Mouse (Mus musculus): ENCODE data around the gene Pygb.
A peak's percentile ranks its signal among the peaks of the same experiment; 100 is the strongest.

Pygb gene

DNA sequence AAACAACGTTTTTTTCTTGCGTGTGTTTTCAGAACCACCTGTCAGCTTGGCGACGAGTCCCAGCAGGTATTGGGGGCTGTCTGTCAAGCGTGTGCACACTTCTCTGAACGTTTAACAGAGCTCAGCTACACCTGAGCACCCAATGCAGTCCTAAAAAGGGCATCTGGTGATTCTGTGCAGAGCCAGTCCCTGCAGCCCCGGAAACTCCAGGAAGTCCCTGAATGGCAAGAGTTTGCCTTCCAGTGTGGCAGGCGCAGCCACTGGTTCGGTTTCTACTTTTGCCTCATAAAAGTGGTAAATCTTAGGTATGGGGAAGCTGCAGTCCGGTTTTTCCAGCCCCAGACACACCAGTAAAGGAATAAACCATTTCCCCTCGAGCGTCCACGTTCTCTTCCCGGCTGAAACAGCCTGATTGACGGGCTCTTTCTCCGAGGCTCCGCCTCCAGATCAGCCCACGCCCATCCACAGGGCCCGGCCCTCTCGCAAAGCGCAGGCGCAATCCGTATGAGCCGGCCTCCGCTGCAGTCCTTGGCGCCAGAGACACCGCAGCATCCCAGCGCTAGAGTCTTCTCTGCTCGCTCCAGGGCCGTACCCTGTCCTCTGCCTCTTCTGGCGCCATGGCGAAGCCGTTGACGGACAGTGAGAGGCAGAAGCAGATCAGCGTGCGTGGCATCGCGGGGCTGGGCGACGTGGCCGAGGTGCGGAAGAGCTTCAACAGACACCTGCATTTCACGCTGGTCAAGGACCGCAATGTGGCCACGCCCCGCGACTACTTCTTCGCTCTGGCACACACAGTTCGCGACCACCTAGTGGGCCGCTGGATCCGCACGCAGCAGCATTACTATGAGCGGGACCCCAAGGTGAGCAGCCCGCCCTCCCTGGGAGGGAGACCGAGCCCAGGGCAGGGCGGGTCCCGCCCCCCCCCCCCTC lies at the start of gene Pygb:
TSS of gene Pygb (plus strand) at position 485 of the 930 bp plus-strand sequence.
- DNase-seq (ENCODE audit: low spot score in 2 of 2) = peak; percentile 82 to 90

DNA sequence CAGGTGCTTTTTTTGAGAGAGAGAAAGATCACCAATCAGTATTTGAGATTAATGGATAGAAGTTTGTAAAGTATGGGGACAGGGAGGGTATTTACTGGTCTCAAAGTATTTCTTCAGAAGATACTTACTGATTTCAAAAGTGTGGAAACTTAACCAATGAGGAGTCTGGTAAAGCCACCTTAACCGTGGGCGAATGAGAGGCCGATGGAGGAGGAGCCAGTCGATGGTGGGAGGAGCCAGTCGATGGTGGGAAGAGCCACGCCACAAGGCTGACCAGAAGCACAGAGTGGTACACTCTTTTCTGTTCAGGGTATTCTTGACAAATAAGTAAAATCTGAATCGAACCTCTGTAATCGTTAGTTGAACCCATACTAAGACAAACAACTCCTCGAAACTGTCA lies 48.7 kb upstream of the Pygb start:
- no peak for DNase-seq (ENCODE audit: low spot score in 2 of 2)

DNA sequence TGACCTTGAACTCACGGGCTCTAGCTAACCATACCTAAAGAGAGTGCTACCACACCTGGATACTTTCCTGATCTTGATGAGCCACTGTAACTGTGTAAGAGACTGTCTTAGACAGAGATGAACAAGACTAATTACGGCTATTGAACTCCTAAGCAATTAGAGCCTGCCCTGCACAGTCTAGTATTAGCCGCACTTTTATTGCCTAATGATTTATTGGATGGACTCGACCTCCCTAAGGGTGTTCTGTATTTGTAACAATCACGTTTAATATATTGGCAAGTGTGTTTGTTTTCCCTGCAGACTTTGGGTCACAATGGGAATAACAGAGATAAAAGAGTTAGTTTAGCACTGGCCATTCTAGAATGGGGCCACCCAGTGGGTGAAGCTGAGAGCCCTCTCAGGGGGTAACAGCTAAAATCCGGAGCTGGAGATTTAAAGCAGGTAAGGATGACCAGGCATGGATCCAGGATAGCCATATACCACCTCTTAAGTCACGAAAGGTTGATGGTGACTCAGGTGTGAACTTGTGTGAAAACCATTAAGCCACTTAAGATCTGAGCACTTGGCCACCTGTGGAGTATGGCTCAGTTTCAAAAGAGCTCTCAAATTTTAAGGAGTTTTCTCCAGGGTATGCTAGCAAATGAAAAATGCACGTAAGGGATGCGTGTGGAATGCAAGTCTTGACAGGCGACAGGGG lies 46.2 kb upstream of the Pygb start:
- no peak for DNase-seq (ENCODE audit: low spot score in 2 of 2)

DNA sequence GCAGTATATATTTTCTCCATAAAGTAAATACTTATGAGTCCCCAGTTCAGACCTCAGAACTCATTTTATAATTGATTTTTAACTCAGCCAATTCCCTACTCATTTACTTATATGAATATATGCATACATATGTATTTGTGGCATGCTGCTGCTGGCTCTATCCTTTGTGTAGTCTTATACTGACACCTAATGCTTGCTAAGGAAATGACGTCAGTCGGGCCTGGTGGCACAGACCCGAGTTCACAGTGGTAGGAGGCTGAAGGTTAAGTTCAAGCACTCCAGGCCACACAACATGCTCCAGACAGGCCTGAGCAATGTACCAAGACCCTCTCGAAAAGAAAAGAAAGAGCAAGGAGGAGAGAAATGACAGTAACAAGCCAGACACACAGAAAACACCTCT lies 45.1 kb upstream of the Pygb start:
- DNase-seq (ENCODE audit: low spot score in 2 of 2) = no peak

DNA sequence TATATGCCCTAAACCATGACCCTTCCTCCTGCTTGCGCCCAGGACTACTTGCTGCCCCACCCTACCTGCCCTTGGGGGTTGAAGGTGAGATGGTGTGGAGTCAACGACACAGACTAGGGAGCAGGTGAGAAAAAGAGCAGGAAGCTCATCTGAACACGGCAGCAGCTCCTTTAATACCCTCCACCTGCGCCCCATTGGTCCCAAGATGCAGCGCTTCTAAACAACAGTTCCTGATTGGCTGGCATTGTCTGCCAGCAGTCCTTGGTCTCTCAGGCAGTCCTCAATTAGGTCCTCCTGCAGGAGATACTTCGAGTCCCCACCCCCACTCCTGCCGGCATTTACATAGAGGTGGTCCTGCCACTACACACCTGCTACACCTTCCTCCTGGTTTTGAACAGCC lies 41.5 kb upstream of the Pygb start:
- DNase-seq (ENCODE audit: low spot score in 2 of 2) = no peak

DNA sequence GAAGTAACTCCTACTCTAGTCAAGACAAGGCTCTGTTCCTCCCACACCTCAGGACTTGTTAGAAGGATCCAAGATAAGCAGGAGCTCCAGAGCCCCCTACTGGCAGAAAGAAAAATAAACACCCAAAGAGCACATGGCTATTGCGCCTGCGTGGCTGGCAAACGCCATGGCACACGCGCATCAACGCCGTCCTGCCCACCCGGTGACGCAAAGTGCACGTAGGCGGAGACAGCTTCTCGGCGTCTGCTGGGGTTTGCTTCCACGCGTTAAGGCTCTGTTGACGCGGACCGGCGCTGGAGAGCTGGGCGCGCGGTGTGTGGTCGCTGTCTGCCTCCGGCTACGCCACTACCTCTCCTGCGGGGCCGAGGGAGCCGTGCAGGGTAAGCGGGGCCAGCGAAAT lies 37.7 kb upstream of the Pygb start, which contains the start of gene Entpd6:
TSS of gene Entpd6 (plus strand) at position 189 of the 400 bp plus-strand sequence.
- DNase-seq (ENCODE audit: low spot score in 2 of 2) = peak; percentile 87 to 92

DNA sequence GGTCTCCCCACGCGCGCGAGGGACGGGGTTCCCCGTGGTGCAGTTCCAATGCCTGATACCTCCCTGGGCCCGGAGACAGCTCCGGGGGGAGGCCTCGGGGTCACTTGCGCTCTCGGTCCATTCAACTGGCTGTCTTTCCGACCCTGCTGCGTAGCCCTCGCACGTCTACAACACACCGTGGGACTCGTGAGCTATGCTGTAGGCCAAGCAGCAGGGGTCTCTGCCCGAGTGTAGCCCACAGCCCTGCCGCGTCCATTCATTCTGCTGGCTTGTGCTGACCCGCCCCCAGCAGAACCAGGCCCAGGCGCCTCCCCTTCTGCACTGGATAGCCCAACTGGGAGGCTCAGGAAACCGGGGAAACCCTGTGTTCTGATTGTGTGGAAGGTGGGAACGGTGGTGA lies 37.3 kb upstream of the Pygb start:
- no peak for DNase-seq (ENCODE audit: low spot score in 2 of 2)

DNA sequence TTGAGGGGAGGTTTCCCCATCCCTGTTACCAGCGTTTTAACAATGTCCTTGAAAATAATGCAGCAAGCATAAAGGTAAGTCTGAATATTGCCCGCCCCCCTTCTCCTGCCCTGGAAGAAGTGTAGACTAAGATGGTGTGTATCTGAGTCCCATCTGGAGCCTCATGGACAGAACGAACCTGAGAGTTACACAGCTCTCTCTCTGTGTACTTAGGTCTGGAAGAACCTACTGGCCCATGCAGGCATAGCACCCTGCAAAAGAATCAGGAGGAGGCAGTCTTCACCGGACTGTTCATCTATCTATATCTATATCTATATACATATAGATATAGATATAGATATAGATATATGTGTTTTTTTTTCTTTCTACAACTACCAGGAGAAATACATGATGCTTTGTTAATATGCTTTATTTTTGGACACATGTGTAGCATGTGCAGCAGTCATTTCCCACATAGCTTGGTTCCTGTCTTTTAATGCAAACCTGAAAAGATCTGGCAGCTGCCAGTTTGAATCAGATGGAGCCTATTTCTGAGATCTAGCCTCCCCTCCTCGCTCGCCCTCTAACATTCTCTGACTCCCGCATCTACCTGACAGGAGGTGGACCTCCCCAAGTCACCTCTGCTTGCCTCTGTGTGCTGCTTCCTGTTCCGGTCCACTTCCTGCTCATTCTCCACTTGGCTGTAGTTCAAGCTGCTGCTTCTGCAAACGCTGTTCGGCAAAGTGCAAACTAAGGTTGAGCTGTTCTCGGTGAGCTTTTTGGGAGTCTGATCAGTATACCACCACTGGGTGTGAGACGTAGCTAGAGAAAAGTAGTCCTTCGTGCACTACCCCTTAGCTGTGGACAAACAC lies 36.2 kb upstream of the Pygb start:
- DNase-seq (ENCODE audit: low spot score in 2 of 2) = no peak

DNA sequence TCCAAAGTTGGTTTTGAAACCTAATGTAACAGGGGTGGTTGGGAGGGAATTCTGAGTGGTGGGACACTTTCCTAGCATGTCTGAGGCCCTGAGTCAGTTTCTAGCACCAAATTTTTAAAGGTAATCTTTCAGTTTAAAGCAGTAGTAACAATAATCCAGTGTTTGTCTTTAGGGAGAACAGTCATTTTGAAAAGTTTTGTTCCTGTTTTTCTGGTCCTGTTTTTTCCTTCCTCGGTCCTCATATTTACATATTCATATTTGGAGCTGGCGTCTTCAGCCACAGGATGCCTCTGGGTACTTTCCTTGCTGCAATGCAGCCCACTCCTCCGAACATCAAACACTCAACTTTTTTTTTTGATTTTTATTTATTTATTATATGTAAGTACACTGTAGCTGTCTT lies 31.5 kb upstream of the Pygb start:
- no peak for DNase-seq (ENCODE audit: low spot score in 2 of 2)

DNA sequence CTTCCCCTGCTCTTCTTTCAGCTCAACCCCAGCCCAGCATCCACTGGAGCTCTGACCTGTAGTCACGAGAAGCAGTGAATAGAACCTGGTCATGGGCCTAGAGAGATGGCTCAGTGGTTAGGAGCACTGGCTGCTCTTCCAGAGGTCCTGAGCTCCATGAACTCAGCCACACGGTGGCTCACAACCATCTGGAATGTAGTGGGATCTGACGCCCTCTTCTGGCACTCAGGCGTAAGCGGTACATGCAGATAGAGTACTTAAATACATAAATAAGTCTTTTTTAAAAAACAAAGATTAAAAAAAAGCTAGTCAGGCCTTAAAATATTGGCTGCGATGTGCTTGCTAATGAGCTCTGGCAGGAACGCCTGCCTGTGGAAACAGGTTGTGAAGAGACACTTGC lies 25.1 kb upstream of the Pygb start:
- DNase-seq (ENCODE audit: low spot score in 2 of 2) = no peak

DNA sequence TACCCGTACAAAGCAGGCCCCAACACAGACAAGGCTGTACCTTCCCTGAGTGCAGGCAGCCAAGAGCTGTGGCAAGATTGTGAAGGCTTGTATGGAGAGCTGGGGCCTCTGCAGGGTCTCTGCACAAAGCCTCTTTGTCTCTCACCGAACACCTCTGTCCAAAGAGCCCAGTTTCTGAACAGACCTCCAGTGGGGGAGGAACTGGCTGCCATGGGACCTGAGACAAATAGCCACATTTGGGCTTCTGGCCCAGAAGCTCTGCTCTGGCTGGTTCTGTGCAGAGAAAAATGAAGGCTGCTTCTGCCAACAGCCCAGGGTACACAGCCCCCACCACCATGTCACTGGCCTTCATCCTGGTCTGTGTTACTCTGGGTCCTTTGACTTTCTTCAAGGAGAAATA lies 20.9 kb upstream of the Pygb start:
- DNase-seq (ENCODE audit: low spot score in 2 of 2) = no peak

DNA sequence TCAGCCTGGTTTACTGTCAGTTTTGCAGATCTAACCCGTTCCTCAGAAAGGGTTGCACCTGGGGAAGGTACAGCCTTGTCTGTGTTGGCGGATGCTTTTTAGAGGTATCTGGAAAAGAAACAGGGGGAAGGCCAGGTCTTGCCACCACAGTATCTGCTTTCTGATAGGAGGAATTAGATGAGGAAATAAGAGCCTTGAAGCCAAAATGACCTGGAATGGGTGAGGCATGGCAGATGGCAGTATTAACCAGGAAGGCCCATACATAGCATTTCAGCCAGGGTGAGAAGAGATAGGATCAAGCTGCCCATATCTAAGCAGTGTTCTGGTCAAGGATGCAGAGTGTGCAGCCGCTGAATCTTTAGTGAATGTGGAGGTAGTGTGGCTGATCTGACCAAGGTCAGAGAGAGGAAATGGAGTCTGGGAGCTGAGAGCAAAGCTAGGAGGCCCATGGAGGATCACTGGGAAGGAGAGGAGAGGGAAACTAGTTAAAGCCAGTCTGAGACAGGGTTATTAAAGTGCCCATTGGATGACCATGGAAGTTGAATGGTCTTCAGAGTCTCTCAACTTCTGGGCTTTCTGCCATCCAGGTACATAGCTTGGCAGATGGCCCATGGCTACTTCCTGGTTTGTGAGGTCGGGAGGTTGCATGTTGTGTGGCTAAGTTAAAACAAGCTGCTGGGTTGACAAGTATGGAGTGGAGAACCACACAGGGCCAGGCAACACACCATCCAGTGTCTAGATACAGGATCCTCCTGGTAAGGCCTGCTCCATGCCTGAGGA lies 20.3 kb upstream of the Pygb start:
- no peak for DNase-seq (ENCODE audit: low spot score in 2 of 2)

DNA sequence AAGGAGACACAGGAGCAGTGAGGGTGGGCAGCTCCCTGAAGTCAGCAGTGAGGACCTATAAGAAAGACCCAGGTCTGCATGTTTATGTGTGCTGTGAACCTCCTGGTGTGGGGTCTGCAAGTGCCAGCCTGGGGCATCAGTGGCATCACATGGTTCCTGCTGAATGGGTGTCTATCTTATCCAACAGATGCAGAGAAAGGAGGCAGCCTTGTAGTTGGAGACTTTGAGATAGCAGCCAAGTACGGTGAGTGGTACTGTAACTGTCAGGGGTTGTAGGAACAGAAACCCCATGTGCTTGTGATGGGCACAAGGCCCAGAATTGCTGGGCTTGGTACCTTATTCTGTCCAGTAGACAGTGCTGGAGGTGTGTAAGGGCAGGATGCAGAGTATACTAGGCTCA lies 17.9 kb upstream of the Pygb start:
- DNase-seq (ENCODE audit: low spot score in 2 of 2) = no peak

DNA sequence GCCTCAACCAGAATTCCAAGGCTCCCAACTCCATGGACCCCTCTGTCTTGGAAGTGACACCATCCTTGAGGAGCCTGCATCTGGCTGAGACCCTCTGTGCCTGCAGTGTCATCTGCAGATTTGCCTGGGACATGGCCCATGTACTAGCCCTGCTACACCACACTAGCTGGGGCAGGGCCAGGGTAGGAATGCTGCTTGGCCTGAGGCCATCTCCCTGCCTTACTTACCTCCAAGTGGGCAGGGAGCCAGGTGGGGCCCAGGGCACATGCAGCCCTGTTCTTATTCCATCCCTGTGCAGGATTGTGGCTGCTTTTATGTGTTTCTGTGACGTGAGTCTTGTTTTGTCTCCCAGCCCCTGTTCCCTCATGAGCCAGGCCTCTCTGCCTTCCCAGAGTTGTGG lies 15.8 kb upstream of the Pygb start:
- peak in 1 of 2 experiments; percentile 36 for DNase-seq (ENCODE audit: low spot score in 2 of 2)

DNA sequence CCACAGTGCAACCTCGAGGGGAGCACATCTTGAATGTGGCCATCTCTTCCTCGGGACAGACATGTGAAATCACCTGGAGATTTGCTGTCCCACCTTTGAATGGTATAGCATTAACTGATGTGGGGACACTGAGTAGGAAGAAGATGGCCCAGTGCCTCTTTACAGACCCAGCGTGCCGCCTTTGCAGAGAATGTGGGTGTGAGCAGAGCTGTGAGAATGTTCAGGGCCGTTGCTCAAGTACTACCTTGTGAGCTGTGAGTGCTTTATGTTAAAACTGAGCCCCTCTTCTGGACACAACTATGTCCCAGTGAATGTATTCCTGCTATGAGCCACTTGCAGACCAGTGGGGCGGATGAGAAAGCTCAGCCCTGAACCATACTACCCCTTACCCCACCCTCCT lies 15.4 kb upstream of the Pygb start:
- DNase-seq (ENCODE audit: low spot score in 2 of 2) = no peak

DNA sequence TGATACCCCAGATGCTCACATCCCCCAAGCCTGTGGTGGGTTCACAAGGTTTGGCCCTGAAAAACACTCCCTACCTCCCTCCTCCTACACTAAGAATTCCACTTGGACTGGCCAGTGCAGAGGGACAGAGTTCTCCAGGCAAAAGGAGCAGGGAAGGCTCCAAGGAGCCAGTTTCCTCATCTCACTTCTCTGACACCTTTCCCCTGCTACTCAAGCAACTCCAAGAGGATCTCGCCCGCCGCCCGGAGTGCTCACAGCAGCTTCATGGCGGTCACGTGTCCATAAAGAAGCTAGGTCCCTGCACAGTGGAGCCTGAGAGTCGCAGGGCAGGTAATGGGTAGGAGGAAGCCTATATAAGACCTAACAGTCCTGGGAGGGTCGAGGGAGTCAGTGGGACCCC lies 14.5 kb upstream of the Pygb start:
- no peak for DNase-seq (ENCODE audit: low spot score in 2 of 2)

DNA sequence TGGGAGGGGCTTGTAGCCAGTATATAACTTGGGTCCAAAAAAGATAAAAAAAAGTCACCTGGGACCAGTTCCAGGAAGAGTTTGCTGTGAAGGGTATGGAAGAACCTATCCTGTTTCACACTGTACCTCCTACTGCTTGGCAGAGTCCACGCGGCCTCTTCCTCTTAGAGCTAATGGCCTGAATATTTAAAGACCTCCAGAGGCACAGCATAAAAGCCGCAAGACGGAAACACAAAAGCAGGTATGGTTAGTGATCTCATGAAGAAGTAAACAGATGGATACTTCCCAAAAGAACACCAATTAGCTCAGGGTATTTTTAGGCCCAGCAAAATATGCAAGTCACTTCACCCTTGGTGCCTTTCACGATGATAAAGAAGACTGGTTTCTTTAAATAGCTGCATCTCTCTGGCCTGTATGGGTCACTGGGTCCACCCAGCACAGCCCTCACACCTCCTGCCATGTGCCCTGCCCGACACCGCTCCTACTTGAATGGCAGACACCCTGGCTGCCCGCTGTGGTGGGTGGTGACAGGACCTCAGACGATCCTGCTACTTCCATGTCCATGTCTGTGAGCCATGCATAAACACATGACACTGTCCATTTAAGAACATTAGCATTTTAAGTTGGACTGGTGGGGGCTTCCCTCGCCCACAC lies 13.9 kb upstream of the Pygb start:
- no peak for DNase-seq (ENCODE audit: low spot score in 2 of 2)

DNA sequence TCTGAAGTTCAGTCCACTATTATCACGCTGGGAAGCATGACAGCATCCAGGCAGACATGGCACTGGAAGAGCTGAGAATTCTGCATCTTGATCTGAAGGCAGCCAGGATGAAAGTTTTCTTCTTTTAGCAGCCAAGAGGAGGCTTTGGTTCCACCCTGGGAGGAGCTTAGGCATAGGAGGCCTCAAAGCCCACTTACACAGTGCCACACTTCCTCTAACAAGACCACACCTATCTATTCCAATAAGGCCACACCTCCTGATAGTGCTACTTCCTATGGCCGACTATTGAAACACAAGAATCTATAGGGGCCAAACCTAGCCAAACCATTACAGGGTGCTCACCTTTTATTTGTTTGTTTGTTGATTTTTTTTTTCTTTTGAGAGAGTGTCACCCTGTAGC lies 3.7 kb upstream of the Pygb start:
- no peak for DNase-seq (ENCODE audit: low spot score in 2 of 2)

DNA sequence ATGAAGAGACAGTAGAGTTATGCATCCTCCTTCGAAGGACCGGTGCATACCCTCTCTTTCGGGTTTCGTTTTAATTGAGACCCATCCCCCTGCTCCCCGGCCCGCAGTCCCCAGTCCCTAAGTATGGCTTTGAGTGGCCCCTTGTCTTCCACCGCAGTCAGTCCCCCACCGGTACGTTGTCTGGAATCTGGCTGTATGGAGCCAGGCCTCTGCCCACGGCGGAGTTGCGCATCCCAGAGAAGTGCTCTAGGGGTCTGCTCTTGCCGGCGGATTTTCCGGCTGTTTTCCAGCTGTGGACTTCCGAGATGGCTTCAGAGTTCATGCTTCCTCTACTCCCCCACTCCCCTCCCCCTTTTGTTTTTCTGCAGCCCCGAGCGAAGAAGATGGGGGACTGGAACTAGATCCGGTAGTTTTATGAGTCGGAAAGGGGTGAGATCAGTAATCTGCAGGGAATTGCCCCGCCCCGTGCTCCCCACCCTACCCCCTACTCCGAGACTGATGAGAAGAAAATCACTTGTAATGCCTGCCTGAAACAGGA lies 768 bp downstream of the Pygb start:
- no peak for DNase-seq (ENCODE audit: low spot score in 2 of 2)

DNA sequence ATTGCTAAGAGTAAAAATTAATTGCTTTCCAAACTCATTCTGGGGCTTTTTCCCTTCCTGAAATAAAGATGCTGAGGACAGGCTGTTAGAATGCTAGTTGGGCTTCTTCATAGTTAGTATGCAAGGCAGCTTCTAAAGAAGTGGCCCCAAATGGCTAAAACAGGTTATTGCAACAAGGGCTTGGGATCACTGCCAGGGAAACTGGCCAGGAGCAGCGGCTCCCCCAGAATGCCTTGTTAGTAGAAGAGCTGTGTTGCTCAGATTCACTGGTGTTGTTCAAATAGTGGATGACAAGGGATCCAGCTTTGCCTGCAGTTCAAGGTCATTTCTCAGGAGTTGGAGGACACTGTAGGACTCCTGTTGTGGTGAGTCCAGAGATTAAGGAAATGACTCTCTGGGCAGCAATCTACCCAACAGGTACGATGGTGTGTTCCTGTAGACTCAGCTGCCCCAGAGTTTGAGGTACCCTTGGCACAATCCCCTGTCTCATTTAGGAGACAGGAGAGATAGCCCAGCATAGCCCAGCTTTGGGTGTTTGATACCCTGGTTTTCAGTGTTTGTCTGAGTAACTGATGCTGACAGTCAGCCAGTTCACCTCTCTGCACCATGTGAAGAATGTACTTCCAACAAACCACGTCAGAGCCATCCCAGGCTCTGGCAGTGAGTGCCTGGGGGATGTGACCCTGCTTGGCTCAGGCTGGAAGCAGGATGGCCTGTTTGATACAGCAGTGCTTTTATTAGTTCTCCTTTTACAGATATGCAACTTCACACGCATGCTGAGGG lies 2.4 kb downstream of the Pygb start:
- DNase-seq (ENCODE audit: low spot score in 2 of 2) = no peak
